Mouse (Mus musculus) kidney, postnatal 25 days (tissue): ENCODE measurements around the gene Tspan5.
A peak's percentile ranks its signal among the peaks of the same experiment; 100 is the strongest.

Source experiments
- DNase-seq, 2 experiments: peaks; one replicate each; pipeline ENCODE4 v3.0.0; 2021; ENCODE audit warnings: mixed read lengths in 2 of 2

The Tspan5 gene

GRCm38 (mm10) chr3:138851876-138852275 lies 109.9 kb downstream of the Tspan5 start:
- no peak for DNase-seq

- DNase-seq: no peak
Observed at GRCm38 (mm10) chr3:138852982-138853689, 111.1 kb downstream of the Tspan5 start.

GRCm38 (mm10) chr3:138853996-138854836 lies 112.2 kb downstream of the Tspan5 start:
- DNase-seq: no peak

- DNase-seq: no peak
Observed at GRCm38 (mm10) chr3:138855387-138855786, 113.4 kb downstream of the Tspan5 start.

- DNase-seq: no peak
Observed at GRCm38 (mm10) chr3:138856946-138857345, 115.0 kb downstream of the Tspan5 start.

- no peak for DNase-seq
Observed at GRCm38 (mm10) chr3:138857805-138858546, 116.0 kb downstream of the Tspan5 start.

- no peak for DNase-seq
Observed at GRCm38 (mm10) chr3:138858649-138859048, 116.7 kb downstream of the Tspan5 start.

GRCm38 (mm10) chr3:138859166-138859565 lies 117.2 kb downstream of the Tspan5 start:
- DNase-seq: no peak

GRCm38 (mm10) chr3:138859666-138860065 lies 117.7 kb downstream of the Tspan5 start:
- peak; percentile 20 to 51 for DNase-seq

- no peak for DNase-seq
Observed at GRCm38 (mm10) chr3:138860257-138860760, 118.3 kb downstream of the Tspan5 start.

GRCm38 (mm10) chr3:138861032-138861431 lies 119.0 kb downstream of the Tspan5 start:
- no peak for DNase-seq

- DNase-seq: no peak
Observed at GRCm38 (mm10) chr3:138861589-138861988, 119.6 kb downstream of the Tspan5 start.

- DNase-seq: no peak
Observed at GRCm38 (mm10) chr3:138864166-138864648, 122.2 kb downstream of the Tspan5 start.

- DNase-seq: no peak
Observed at GRCm38 (mm10) chr3:138865271-138865670, 123.3 kb downstream of the Tspan5 start.

GRCm38 (mm10) chr3:138867149-138867848 lies 125.3 kb downstream of the Tspan5 start:
- DNase-seq: peak; percentile 31 to 53

- no peak for DNase-seq
Observed at GRCm38 (mm10) chr3:138868409-138868808, 126.4 kb downstream of the Tspan5 start.

GRCm38 (mm10) chr3:138875282-138875681 lies 133.3 kb downstream of the Tspan5 start:
- DNase-seq: no peak

- DNase-seq: no peak
Observed at GRCm38 (mm10) chr3:138875936-138876335, 133.9 kb downstream of the Tspan5 start.

- DNase-seq: no peak
Observed at GRCm38 (mm10) chr3:138876418-138876817, 134.4 kb downstream of the Tspan5 start.

- no peak for DNase-seq
Observed at GRCm38 (mm10) chr3:138876931-138877361, 135.0 kb downstream of the Tspan5 start.

- DNase-seq: no peak
Observed at GRCm38 (mm10) chr3:138877741-138878140, 135.7 kb downstream of the Tspan5 start.
